Mouse (Mus musculus): Measurements from ENCODE around the gene Spi1. TPM values are rescaled to one million over a fixed set of nuclear protein-coding genes. Genes with fewer than 3 reads are reported as not detected.

Gene Spi1
- total RNA-seq, 2 experiments from 2014 or later = 3.6 to 3.8 TPM

- DNase-seq (ENCODE audit: extremely low spot score in 1 of 2, low spot score in 1 of 2) = no peak
Observed at GRCm38 (mm10) chr2:91119551-91119950, 37.4 kb downstream of the Spi1 start.

GRCm38 (mm10) chr2:91120261-91120671 lies 38.1 kb downstream of the Spi1 start:
- no peak for DNase-seq (ENCODE audit: extremely low spot score in 1 of 2, low spot score in 1 of 2)

DNA sequence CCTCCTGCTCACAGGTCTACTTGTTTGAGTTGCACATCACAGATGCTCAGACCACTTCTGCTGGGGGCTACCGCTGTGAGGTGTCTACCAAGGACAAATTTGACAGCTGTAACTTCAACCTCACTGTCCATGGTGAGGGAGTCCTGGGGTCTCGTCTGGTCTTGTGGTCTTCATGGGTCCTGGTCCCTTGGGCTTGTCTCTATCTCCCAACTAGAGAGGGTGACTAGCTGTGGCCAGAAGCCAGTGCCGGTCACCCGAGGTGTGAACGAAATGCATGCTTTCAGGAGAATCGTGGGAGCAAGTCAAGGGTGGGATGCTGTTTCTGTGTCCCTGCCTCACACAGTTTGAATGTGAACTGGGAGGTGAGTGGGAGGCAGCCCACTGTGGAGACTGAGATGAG lies 38.8 kb downstream of the Spi1 start:
- DNase-seq (ENCODE audit: extremely low spot score in 1 of 2, low spot score in 1 of 2) = no peak

- no peak for DNase-seq (ENCODE audit: extremely low spot score in 1 of 2, low spot score in 1 of 2)
Observed at GRCm38 (mm10) chr2:91121497-91121896, 39.3 kb downstream of the Spi1 start.

- DNase-seq (ENCODE audit: extremely low spot score in 1 of 2, low spot score in 1 of 2) = no peak
Observed at GRCm38 (mm10) chr2:91123521-91123920, 41.3 kb downstream of the Spi1 start.

- DNase-seq (ENCODE audit: extremely low spot score in 1 of 2, low spot score in 1 of 2) = no peak
Observed at GRCm38 (mm10) chr2:91125101-91125500, 42.9 kb downstream of the Spi1 start.

GRCm38 (mm10) chr2:91128761-91129160 lies 46.6 kb downstream of the Spi1 start:
- no peak for DNase-seq (ENCODE audit: extremely low spot score in 1 of 2, low spot score in 1 of 2)

DNA sequence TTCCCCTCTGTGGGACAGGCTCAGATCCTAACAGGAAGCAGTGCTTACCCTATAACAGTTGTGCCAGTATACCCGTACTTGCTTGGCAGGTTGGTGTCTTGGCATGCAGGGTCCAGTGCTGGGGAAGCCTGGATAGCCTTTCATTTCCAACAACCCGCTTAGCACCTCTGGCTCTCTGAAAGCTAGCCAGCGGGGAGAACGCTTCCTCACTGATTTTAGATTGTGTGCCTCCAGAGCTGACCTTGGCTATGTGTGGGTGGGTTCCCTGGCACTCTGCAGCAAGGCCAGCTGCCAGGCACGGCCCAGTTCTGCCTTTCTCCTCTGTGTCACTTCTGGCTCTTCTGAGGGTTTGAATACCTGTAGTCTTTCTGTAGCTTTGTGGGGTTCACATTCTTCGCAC lies 47.9 kb downstream of the Spi1 start:
- no peak for DNase-seq (ENCODE audit: extremely low spot score in 1 of 2, low spot score in 1 of 2)

DNA sequence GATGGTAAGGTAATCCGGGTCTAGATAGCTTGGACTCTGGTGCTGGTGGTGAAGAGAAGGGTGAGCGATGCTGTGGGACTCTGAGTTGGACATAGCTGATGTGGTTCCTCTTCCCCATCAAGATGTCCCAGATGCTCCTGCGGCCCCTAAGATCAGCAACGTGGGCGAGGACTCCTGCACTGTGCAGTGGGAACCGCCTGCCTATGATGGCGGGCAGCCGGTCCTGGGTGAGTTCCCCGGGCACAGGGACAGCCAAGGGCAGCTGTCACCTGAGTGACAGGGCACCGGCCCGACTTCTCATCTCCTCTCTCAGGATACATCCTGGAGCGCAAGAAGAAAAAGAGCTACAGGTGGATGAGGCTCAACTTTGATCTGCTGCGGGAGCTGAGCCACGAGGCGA lies 49.1 kb downstream of the Spi1 start:
- no peak for DNase-seq (ENCODE audit: extremely low spot score in 1 of 2, low spot score in 1 of 2)

DNA sequence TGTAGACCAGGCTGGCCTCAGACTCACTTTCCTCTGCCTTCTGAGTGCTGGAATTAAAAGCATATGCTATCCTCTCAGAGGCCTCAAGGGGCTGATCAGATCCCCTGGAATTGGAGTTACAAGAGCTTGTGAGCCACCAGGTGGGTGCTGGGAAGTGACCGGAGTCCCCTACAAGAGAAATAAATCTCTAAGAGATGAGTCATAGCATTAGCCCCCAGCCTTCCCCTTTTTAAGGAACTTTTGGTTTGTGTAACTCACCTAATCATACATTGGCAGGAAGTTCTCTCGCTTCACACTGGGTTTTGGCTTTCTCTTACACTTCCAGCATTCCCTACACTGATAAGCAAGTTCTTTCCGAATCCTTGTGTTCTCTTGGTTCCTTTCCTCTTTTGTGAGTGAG lies 49.8 kb downstream of the Spi1 start:
- DNase-seq (ENCODE audit: extremely low spot score in 1 of 2, low spot score in 1 of 2) = no peak

DNA sequence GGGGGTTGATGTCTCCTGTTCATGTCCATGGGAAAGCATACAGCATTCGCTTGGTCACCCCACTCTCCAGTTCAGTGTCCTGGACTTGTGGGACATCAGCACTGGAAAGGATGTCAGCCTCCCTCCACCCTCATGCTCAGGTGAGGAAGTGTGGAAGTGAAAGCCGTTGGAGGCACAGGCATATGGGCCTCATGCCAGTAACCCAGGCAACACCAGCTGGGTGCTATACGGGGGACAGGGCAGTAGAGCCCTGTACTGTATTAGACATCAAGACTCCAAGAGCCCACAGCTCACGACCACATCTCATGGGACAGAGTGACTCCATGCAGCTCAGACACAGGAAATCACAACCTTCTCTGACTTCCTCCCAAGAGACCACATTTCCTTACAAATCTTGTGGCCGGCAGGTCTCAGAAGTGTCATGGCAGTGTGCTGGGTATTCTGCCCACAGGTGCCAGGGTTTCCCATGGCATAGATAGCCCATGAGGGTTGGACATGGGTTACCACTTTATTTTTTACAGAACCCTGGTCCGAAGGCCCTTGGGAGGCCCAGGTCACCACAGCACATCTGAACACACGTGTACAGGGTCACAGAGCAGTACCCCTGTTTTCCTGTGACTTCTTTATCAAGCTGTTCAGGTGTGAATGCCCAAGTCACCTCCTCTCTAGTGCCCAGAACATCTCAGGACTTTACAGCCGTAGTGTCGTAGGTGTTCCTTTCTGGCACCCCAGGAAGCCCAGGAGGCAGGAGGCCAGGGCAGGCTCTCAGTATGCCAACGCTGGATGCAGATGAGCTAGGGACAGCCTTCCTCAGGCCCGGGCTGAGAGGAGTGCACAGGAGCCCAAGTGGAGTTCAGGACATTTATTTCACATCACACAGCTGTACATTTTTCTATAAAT lies 54.6 kb downstream of the Spi1 start:
- DNase-seq (ENCODE audit: extremely low spot score in 1 of 2, low spot score in 1 of 2) = no peak

DNA sequence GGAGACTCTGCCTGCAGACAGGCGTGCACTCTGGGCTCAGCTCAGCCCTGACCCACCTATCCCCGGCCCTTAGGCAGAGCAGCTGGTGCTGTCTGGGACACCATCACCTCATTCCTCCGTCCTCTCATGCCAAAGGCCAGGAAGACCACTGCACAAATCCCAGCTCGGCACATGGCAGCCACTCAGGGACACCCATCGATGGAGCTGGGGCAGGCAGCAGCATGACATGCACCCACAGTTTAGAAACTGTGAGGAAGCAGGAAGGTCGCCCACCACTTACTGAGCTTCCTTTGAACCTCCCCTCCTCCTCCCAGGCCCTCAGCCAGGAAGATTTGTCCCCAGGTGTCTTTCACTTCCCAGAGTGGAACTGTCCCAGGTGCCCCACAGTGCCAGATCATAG lies 55.3 kb downstream of the Spi1 start:
- DNase-seq (ENCODE audit: extremely low spot score in 1 of 2, low spot score in 1 of 2) = no peak

GRCm38 (mm10) chr2:91139311-91139710 lies 57.1 kb downstream of the Spi1 start:
- no peak for DNase-seq (ENCODE audit: extremely low spot score in 1 of 2, low spot score in 1 of 2)

- no peak for DNase-seq (ENCODE audit: extremely low spot score in 1 of 2, low spot score in 1 of 2)
Observed at GRCm38 (mm10) chr2:91139764-91140163, 57.6 kb downstream of the Spi1 start.

DNA sequence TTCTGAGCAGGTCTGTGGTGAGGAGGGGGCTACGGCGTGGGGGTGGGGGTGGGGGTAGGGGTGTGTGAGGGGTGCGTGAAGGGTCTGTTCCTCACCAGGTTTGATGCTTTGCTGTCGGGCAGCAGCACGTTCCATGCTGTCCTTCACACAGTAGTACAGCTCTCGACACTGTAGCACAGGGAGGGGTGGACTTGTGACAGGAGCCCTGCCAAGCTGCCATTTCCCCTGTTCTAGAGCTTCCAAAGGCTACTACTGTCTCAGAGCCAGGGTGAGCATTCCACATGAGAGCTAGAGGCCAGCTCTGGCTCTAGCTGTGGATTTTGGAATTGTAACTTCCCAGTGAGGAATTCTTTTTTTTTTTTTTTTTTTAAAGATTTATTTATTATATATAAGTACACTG lies 60.7 kb downstream of the Spi1 start:
- DNase-seq (ENCODE audit: extremely low spot score in 1 of 2, low spot score in 1 of 2) = no peak

GRCm38 (mm10) chr2:91143401-91143800 lies 61.2 kb downstream of the Spi1 start:
- DNase-seq (ENCODE audit: extremely low spot score in 1 of 2, low spot score in 1 of 2) = no peak

DNA sequence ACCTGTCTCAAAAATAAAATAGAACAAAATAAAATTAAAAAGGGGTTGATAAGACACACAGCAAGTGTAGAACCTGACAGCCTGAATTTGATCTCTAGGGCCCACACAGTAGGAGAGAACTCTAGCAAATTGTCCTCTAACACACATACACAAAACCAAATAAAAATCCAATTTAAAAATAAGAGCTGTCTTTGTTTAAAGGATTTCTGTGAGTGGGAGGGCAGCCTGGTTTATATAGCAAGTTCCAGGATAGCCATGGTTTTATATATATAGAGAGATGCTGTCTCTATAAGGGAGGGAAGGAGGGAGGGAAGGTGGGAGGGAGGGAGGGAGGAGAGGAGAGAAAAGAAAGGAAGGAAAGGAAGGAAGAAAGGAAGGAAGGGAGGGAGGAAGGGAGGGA lies 65.9 kb downstream of the Spi1 start:
- DNase-seq (ENCODE audit: extremely low spot score in 1 of 2, low spot score in 1 of 2) = no peak

DNA sequence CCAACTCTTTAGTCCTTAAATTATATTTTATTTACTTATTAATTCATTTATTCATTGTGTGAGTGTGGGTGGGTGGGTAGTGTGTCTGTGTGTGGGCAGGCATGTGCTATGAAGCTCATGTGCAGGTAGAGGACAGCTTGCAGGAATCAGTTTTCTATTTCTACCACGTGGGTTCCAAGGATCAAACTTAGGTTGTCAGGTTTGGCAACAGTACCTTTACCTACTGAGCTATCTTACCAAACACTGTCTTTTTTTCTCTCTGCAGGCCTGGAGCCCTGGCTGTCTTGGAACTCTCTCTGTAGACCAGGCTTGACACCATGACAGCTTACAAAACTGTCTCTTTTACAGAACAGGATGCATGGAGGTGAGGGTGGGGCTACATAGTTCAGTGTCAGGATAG lies 69.1 kb downstream of the Spi1 start:
- no peak for DNase-seq (ENCODE audit: extremely low spot score in 1 of 2, low spot score in 1 of 2)

DNA sequence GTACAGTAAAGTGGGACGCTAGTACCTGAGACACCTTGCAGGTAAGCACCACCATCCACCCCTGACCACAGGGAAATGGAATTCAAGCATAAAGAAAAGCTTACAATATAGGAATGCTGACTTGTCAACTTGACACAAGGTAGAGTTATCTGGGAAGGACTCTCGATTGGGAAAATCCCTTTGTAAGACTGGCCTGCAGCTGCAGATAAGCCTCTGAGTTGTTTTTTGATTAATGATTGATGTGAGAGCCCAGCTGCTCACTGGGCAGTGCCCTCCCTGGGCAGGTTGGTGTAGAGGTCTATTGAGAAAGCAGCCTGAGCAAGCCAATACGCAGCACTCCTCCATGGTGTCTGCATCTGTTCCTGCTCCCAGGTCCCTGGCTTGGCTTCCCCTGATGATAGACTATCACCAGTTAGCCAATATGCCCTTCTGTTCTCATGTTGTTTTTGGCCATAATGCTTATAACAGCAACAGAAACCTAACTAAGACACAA lies 70.7 kb downstream of the Spi1 start:
- no peak for DNase-seq (ENCODE audit: extremely low spot score in 1 of 2, low spot score in 1 of 2)

DNA sequence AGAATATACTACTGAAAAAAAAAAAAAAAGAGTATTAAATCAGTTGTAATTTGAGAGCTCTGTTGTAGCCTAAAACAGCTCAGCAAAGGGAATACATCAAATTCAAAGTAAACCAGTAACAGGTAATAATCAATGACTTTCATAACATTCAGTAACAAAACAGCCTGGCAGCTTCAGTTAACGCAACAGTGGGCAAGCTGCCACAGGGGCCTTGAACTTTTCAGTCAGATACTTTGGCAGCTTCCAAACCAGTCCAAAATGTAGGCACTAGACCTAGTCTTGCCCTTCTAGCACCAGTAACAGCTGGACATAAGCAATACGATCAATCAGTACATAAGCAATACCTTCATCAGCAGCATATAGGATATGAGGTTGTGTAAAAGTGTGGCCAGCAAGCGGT lies 71.9 kb downstream of the Spi1 start:
- DNase-seq (ENCODE audit: extremely low spot score in 1 of 2, low spot score in 1 of 2) = no peak

DNA sequence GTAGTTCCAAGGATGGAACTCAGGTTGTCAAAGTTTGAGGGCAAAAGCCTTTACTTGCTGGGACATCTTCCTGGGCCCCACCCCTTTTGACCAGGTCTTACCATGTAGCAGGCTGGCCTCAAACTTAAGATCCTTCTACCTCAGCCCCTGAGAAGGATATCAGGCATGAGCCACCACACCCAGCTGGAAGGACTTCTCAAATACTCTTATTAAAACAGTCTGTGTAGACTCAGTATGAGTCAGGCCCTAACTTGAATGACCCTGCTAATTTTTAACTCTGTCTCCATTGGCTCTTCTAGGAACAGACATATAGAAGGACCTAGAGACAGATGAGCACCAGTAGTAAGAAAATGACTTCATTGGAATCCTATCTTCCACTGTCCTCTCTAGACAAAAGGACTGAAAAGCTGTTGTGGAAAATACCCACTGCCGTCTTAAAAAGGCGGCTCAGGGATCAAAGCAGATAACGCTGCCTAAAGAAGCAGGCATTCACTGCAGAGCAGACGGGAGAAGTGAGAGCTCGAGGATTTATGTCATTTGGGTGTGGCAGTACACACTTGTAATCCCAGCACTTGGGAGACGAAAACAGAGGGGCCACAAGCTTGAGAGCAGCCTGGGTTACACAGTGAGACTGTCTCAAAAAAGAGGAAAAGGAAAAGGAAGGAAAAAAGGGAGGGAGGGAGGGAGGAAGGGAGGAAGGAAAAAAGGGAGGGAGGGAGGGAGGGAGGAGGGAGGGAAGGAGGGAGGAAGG lies 75.0 kb downstream of the Spi1 start:
- no peak for DNase-seq (ENCODE audit: extremely low spot score in 1 of 2, low spot score in 1 of 2)

GRCm38 (mm10) chr2:91160591-91160990 lies 78.4 kb downstream of the Spi1 start:
- DNase-seq (ENCODE audit: extremely low spot score in 1 of 2, low spot score in 1 of 2) = no peak
